Mouse (Mus musculus): ENCODE results near the gene Mtfr1l.
"Not testable (repeated sequence)": the region's sequence is repeated elsewhere in the genome, so short reads cannot be mapped to it uniquely, and the experiment has no call there.

Mtfr1l gene

GRCm38 (mm10) chr4:134518541-134518940 lies 16.6 kb downstream of the Mtfr1l start:
- in situ Hi-C loops (cut with MboI, MseI) = no loop called here

- in situ Hi-C loops (cut with MboI, MseI) = no loop called here
Observed at GRCm38 (mm10) chr4:134517719-134518118, 17.5 kb downstream of the Mtfr1l start.

- in situ Hi-C loops (cut with MboI, MseI) = no loop called here
Observed at GRCm38 (mm10) chr4:134516981-134517380, 18.2 kb downstream of the Mtfr1l start.

- in situ Hi-C loops (cut with MboI, MseI) = no loop called here
Observed at GRCm38 (mm10) chr4:134515614-134516013, 19.6 kb downstream of the Mtfr1l start.

GRCm38 (mm10) chr4:134514309-134514930 lies 20.8 kb downstream of the Mtfr1l start:
- in situ Hi-C loops (cut with MboI, MseI) = no loop called here

- in situ Hi-C loops (cut with MboI, MseI) = no loop called here
Observed at GRCm38 (mm10) chr4:134512798-134513197, 22.4 kb downstream of the Mtfr1l start.

GRCm38 (mm10) chr4:134511730-134512129 lies 23.5 kb downstream of the Mtfr1l start:
- in situ Hi-C loops (cut with MboI, MseI) = no loop called here

- in situ Hi-C loops (cut with MboI, MseI) = no loop called here
Observed at GRCm38 (mm10) chr4:134510845-134511411, 24.3 kb downstream of the Mtfr1l start, which contains the start of gene Aunip. Gene Aunip (plus strand): TSS chr4:134510999.

GRCm38 (mm10) chr4:134510396-134510795 lies 24.8 kb downstream of the Mtfr1l start:
- in situ Hi-C loops (cut with MboI, MseI) = no loop called here

GRCm38 (mm10) chr4:134506713-134507112 lies 28.5 kb downstream of the Mtfr1l start:
- in situ Hi-C loops (cut with MboI, MseI) = no loop called here

- in situ Hi-C loops (cut with MboI, MseI) = no loop called here
Observed at GRCm38 (mm10) chr4:134505966-134506594, 29.1 kb downstream of the Mtfr1l start.

GRCm38 (mm10) chr4:134505303-134505789 lies 29.8 kb downstream of the Mtfr1l start:
- in situ Hi-C loops (cut with MboI, MseI) = no loop called here

- in situ Hi-C loops (cut with MboI, MseI) = no loop called here
Observed at GRCm38 (mm10) chr4:134503686-134504357, 31.4 kb downstream of the Mtfr1l start.

GRCm38 (mm10) chr4:134501095-134501494 lies 34.1 kb downstream of the Mtfr1l start:
- in situ Hi-C loops (cut with MboI, MseI) = no loop called here

- in situ Hi-C loops (cut with MboI, MseI) = not testable (repeated sequence)
Observed at GRCm38 (mm10) chr4:134498983-134499382, 36.2 kb downstream of the Mtfr1l start.

GRCm38 (mm10) chr4:134497986-134498731 lies 37.0 kb downstream of the Mtfr1l start:
- in situ Hi-C loops (cut with MboI, MseI) = no loop called here

GRCm38 (mm10) chr4:134497223-134497622 lies 38.0 kb downstream of the Mtfr1l start:
- in situ Hi-C loops (cut with MboI, MseI) = no loop called here

GRCm38 (mm10) chr4:134496595-134497210 lies 38.5 kb downstream of the Mtfr1l start, which contains the start of gene Paqr7:
Gene Paqr7 (plus strand): TSS chr4:134496697.
- in situ Hi-C loops (cut with MboI, MseI) = no loop called here

GRCm38 (mm10) chr4:134495546-134495923 lies 39.7 kb downstream of the Mtfr1l start:
- in situ Hi-C loops (cut with MboI, MseI) = no loop called here

GRCm38 (mm10) chr4:134494780-134495545 lies 40.2 kb downstream of the Mtfr1l start:
- in situ Hi-C loops (cut with MboI, MseI) = no loop called here

Measured in T-helper 17 cell (primary cell).